Mouse (Mus musculus) hindbrain, embryonic 13.5 days (tissue): ENCODE results near the gene Zmym3. TPM values are rescaled to one million over a fixed set of nuclear protein-coding genes. Genes with fewer than 3 reads are reported as not detected.
"Not testable (repeated sequence)": the region's sequence is repeated elsewhere in the genome, so short reads cannot be mapped to it uniquely, and the experiment has no call there.

ENCODE experiments used
- ATAC-seq: fragments of 200-750 bp; cut with Nextera tagmentation; 2 replicates; pipeline ENCODE4 v1.8.0; 2017; ENCODE audit warnings: moderate TSS enrichment; ENCODE audit not compliant: low FRiP score
- H3K27ac ChIP-seq: fragments of 300-500 bp; sonication (generic); 2 replicates; pipeline ENCODE4 v1.5.1; 2015; ENCODE audit warnings: inconsistent platforms, mild to moderate bottlenecking, moderate library complexity
- H3K27me3 ChIP-seq: fragments of 300-500 bp; sonication (generic); 2 replicates; pipeline ENCODE4 v1.6.1; 2015; ENCODE audit warnings: mild to moderate bottlenecking, inconsistent platforms
- H3K36me3 ChIP-seq: fragments of 300-500 bp; sonication (generic); 2 replicates; pipeline ENCODE4 v1.6.1; 2015; ENCODE audit warnings: mild to moderate bottlenecking, inconsistent platforms
- H3K4me1 ChIP-seq: fragments of 300-500 bp; sonication (generic); replicated peaks from 2 replicates; pipeline ENCODE4 v1.6.1; 2015; ENCODE audit warnings: inconsistent platforms
- H3K4me2 ChIP-seq: fragments of 300-500 bp; sonication (generic); 2 replicates; pipeline ENCODE4 v1.6.1; 2015; ENCODE audit warnings: inconsistent platforms, mild to moderate bottlenecking, moderate library complexity
- H3K4me3 ChIP-seq: fragments of 300-500 bp; sonication (generic); 2 replicates; pipeline ENCODE4 v1.5.1; 2015; ENCODE audit warnings: mild to moderate bottlenecking, inconsistent platforms
- H3K9ac ChIP-seq: fragments of 300-500 bp; sonication (generic); 2 replicates; pipeline ENCODE4 v1.6.1; 2015; ENCODE audit warnings: mild to moderate bottlenecking, inconsistent platforms
- H3K9me3 ChIP-seq: fragments of 300-500 bp; sonication (generic); 2 replicates; pipeline ENCODE4 v1.6.1; 2016; ENCODE audit warnings: inconsistent platforms
- WGBS: fragments of 180-500 bp; shearing (Covaris S2); methylation state at CpG from one replicate; pipeline ENCODE4 v1.1.7; 2015; 5-methylcytosine and 5-hydroxymethylcytosine counted together
- polyA plus RNA-seq: library from polyadenylated mRNA; unstranded; fragments of >200 nt; fragmentation: Nextera tagmentation; extraction: Ambion mirVana; gene quantifications from 2 replicates; pipeline ENCODE4 v1.2.1, GENCODE M21; 2015

Zmym3 gene
- polyA plus RNA-seq, 1 experiment from 2014 or later: 60.2 TPM

DNA sequence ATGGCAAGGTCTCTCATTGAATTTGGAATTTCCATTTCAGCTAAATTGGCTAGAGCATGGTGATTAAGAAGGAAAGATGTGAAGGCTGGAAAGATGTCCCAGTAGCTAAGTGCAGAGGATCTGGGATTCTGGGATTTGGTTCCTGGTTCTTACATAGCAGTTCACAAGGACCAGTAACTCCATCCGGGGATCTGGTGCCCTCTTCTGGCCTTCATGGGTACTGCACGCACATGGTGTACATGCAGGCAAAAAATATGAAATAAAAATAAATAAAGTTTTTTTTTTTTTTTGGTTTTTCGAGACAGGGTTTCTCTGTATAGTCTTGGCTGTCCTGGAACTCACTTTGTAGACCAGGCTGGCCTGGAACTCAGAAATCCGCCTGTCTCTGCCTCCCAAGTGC, 61.7 kb downstream of the Zmym3 start:
- WGBS: 61% methylated on average over 4 of the region's 4 CpGs
- not testable (repeated sequence) for ATAC-seq, H3K4me1 ChIP-seq

More for the DNA sequence above, 61.7 kb downstream of the Zmym3 start:
- H3K4me3 ChIP-seq, H3K9ac ChIP-seq, H3K27me3 ChIP-seq, H3K9me3 ChIP-seq, H3K27ac ChIP-seq, H3K4me2 ChIP-seq, H3K36me3 ChIP-seq: not testable (repeated sequence)

Other genes starting within 250 kb of the Zmym3 start
- 46.3 and 47.1 TPM in 2 replicates for gene Snx12, start 198.3 kb downstream of the Zmym3 start, polyA plus RNA-seq
- 1.0 and 1.3 TPM in 2 replicates for gene Foxo4, start 166.3 kb downstream of the Zmym3 start, polyA plus RNA-seq
- gene Gm614, start 156.9 kb downstream of the Zmym3 start, polyA plus RNA-seq: 0.27 TPM in 1 of 2 replicates, not detected in the other
- 5.4 and 6.2 TPM in 2 replicates for gene Il2rg, start 152.6 kb downstream of the Zmym3 start, polyA plus RNA-seq
- not detected in 2 replicates for gene Gm20489, start 151.8 kb downstream of the Zmym3 start, polyA plus RNA-seq
- 26.6 and 28.6 TPM in 2 replicates for gene Med12, start 146.8 kb downstream of the Zmym3 start, polyA plus RNA-seq
- gene Nlgn3, start 121.7 kb downstream of the Zmym3 start, polyA plus RNA-seq: 60.1 and 61.2 TPM in 2 replicates
- gene Gjb1, start 44.5 kb downstream of the Zmym3 start, polyA plus RNA-seq: 0.58 and 1.2 TPM in 2 replicates
- gene Nono, start 8.5 kb upstream of the Zmym3 start, polyA plus RNA-seq: 389 and 393 TPM in 2 replicates
- 1.7 and 2.3 TPM in 2 replicates for gene Itgb1bp2, start 28.2 kb upstream of the Zmym3 start, polyA plus RNA-seq
- gene Taf1, start 111.9 kb upstream of the Zmym3 start, polyA plus RNA-seq: 15.1 and 16.4 TPM in 2 replicates
- gene Ogt, start 219.2 kb upstream of the Zmym3 start, polyA plus RNA-seq: 194 and 197 TPM in 2 replicates